Mouse (Mus musculus): Measurements from ENCODE around the gene Styxl1. TPM values are rescaled to one million over a fixed set of nuclear protein-coding genes. Genes with fewer than 3 reads are reported as not detected.

Styxl1 gene
- polyA plus RNA-seq, 1 experiment from 2014 or later, result 0.27 TPM

DNA sequence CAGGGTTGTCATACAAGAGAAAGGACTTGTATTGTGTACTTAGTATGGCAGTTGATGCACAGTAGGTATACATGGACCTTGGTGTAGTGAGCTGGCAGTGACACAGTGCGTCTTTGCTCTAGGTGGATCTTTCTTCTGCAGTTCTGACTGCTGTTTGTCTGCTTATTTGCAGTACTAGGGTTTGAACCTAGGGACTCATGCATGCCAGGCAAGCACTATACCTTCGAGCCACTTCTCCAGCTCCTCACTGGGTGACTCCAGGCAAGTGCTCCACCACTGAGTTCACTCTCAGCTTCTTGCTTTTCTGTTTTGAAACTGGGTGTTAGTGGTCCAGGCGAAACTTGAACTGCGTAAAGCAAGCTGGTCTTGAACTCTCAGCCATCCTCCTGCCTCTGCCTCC is 76.6 kb downstream of the Styxl1 start:
- H3K9me3 ChIP-seq (ENCODE audit: control insufficient read depth, low read length), result no peaks in the 10 kb centered on the region
- no peak for TF ChIP-seq CTCF (IDR thresholded peaks at IDR 0.05; ENCODE audit: low read depth)
- H3K27me3 ChIP-seq (ENCODE audit: control insufficient read depth, insufficient read depth, low read length), result no peaks in the 10 kb centered on the region
- H3K4me2 ChIP-seq (replicated peaks; ENCODE audit: low read depth), result no peak overlapping the region
- no peak overlapping the region for H3K9ac ChIP-seq (ENCODE audit: low read length)
- ATAC-seq (ENCODE audit: low FRiP score, low TSS enrichment), result no peak
- H3K4me3 ChIP-seq (ENCODE audit: low read depth, low read length), result no peak overlapping the region
- WGBS, result 97% methylated on average over 4 of the region's 4 CpGs
- no peak for DNase-seq (ENCODE audit: low spot score)
- H3K4me1 ChIP-seq (replicated peaks; ENCODE audit: control insufficient read depth, insufficient read depth), result no peaks in the 10 kb centered on the region
- no peak overlapping the region for H3K27ac ChIP-seq (replicated peaks)
- H3K36me3 ChIP-seq (ENCODE audit: control insufficient read depth, insufficient read depth, low read length), result no peaks in the 10 kb centered on the region

DNA sequence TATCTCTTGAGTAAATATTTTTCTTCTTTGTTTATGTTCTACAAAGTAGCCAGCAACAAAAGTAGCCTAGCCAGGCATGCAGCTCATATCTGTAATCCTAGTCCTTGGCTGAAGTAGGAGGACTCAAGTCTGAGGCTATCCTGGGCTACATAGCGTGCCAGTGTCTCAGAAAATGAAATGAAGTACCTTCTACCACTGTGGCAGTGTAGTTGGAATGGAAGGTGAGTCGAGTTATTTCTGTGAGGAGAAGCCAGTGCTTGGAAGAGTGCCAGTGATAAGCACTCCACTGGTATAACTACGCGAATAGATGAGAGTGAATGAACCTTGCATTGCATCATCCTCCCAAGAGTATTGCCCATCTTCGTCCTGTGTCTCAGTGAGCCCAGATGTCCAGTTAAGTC is 80.5 kb downstream of the Styxl1 start:
- Histone ChIP-seq H3K4me1 (replicated peaks; ENCODE audit: control insufficient read depth, insufficient read depth) (no peaks in the 10 kb centered on the region), H3K4me2 (replicated peaks; ENCODE audit: low read depth) (no peak overlapping the region), H3K9ac (ENCODE audit: low read length) (no peak overlapping the region), H3K36me3 (ENCODE audit: control insufficient read depth, insufficient read depth, low read length) (no peaks in the 10 kb centered on the region), H3K27me3 (ENCODE audit: control insufficient read depth, insufficient read depth, low read length) (no peaks in the 10 kb centered on the region), H3K27ac (replicated peaks) (no peak overlapping the region), H3K9me3 (ENCODE audit: control insufficient read depth, low read length) (no peaks in the 10 kb centered on the region), H3K4me3 (ENCODE audit: low read depth, low read length) (no peak overlapping the region)
- 61% methylated on average over 5 of the region's 5 CpGs for WGBS
- TF ChIP-seq EP300 (optimal IDR thresholded peaks at IDR 0.05), result no peak
- no peak for TF ChIP-seq CTCF (IDR thresholded peaks at IDR 0.05; ENCODE audit: low read depth)
- ATAC-seq (ENCODE audit: low FRiP score, low TSS enrichment) (no peak), DNase-seq (ENCODE audit: low spot score) (no peak)

Small RNA genes within 50 kb of the gene (microRNA-seq; reads per million reads assigned to microRNA genes)
- not detected for gene Mir7034

Other genes starting within 250 kb of the Styxl1 start
- gene Hip1, start 233.3 kb downstream of the Styxl1 start, polyA plus RNA-seq (2015; fragmentation: Nextera tagmentation; extraction: Ambion mirVana), result 4.9 and 7.3 TPM in 2 replicates
- gene Ccl26, start 214.8 kb downstream of the Styxl1 start, polyA plus RNA-seq (2015; fragmentation: Nextera tagmentation; extraction: Ambion mirVana), result not detected in 2 replicates
- gene Ccl24, start 205.3 kb downstream of the Styxl1 start, polyA plus RNA-seq (2015; fragmentation: Nextera tagmentation; extraction: Ambion mirVana), result 1.7 and 2.8 TPM in 2 replicates
- 37.8 and 44.8 TPM in 2 replicates for gene Rhbdd2, start 145.8 kb downstream of the Styxl1 start, polyA plus RNA-seq (2015; fragmentation: Nextera tagmentation; extraction: Ambion mirVana)
- 174 and 177 TPM in 2 replicates for gene Por, start 108.4 kb downstream of the Styxl1 start, polyA plus RNA-seq (2015; fragmentation: Nextera tagmentation; extraction: Ambion mirVana)
- gene Tmem120a, start 33.9 kb downstream of the Styxl1 start, polyA plus RNA-seq (2015; fragmentation: Nextera tagmentation; extraction: Ambion mirVana), result 37.4 and 46.4 TPM in 2 replicates
- 445 and 469 TPM in 2 replicates for gene Mdh2, start 95 bp upstream of the Styxl1 start, polyA plus RNA-seq (2015; fragmentation: Nextera tagmentation; extraction: Ambion mirVana)
- gene Srrm3, start 28.5 kb upstream of the Styxl1 start, polyA plus RNA-seq (2015; fragmentation: Nextera tagmentation; extraction: Ambion mirVana), result 0.67 TPM in 2 replicates
- 1,235 and 1,355 TPM in 2 replicates for gene Hspb1, start 109.5 kb upstream of the Styxl1 start, polyA plus RNA-seq (2015; fragmentation: Nextera tagmentation; extraction: Ambion mirVana)
- 86.0 and 89.2 TPM in 2 replicates for gene Ywhag, start 156.2 kb upstream of the Styxl1 start, polyA plus RNA-seq (2015; fragmentation: Nextera tagmentation; extraction: Ambion mirVana)
- 1.7 and 2.2 TPM in 2 replicates for gene Ssc4d, start 196.1 kb upstream of the Styxl1 start, polyA plus RNA-seq (2015; fragmentation: Nextera tagmentation; extraction: Ambion mirVana)
- 0.07 TPM in 1 of 2 replicates, not detected in the other for gene Zp3, start 201.7 kb upstream of the Styxl1 start, polyA plus RNA-seq (2015; fragmentation: Nextera tagmentation; extraction: Ambion mirVana)
- 13.5 and 16.2 TPM in 2 replicates for gene Dtx2, start 216.4 kb upstream of the Styxl1 start, polyA plus RNA-seq (2015; fragmentation: Nextera tagmentation; extraction: Ambion mirVana)